Mouse (Mus musculus): Measurements from ENCODE around the gene Gm10643. TPM values are rescaled to one million over a fixed set of nuclear protein-coding genes. Genes with fewer than 3 reads are reported as not detected.

The Gm10643 gene
- polyA plus RNA-seq, 1 experiment: 1.2 TPM

DNA sequence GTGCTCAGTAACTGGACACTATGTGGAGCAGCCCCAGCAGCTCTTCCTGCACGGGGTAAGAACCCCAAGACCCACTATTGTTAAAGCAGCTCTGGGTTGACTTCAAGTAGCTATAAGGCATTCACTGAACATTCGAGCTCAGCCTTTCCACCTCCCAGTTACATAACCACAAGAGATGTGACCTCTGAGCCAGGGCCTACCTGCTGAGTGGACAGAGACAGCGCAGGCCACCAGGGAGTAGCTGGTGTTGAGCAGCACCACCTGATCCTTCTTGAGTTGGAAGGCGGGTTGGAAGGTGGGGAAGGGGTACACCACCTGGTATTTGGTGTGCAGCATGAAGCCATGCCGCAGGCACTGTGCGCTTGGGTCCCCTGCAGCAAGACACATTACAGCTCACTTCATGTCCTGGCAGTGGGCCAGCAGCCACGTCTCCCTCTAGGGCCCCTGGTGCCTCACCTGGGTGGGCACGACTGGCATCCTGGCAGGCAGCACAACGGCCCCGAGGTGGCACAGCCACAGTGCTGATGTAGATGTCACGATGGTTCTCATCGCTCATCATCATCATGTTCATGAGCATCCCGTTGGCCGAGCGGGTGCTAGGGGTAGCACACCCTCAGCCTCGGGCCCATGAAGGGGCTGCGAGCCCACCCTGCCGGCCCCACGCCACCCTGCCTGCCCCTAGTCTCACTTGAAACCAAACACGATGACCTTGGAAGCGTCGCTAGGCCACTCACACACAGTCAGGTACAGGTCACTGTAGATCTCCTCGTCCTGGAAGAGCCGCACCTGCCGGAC, 36.7 kb upstream of the Gm10643 start:
- Histone ChIP-seq H3K27me3 (replicated peaks; ENCODE audit: control insufficient read depth, insufficient read depth, low read length) (no peaks in the 10 kb centered on the region), H3K4me1 (ENCODE audit: control insufficient read depth, insufficient read depth, low read length) (peaks cover 6% of the 10 kb centered on the region), H3K36me3 (ENCODE audit: control insufficient read depth, insufficient read depth, low read length) (no peaks in the 10 kb centered on the region; the same call in 1 of the 2 replicates), H3K27ac (ENCODE audit: insufficient read depth, low read depth, low read length) (no peak overlapping the region), H3K4me3 (ENCODE audit: insufficient read depth, low read depth, low read length) (no peak overlapping the region)
- TF ChIP-seq CTCF (conservative IDR thresholded peaks at IDR 0.05; ENCODE audit: insufficient read depth, insufficient read length, low read depth, low read length): no peak
- TF ChIP-seq POLR2A (IDR thresholded peaks at IDR 0.05; ENCODE audit: low read depth, low read length): no peak
- 84% methylated on average over 25 of the region's 25 CpGs for WGBS
- DNase-seq: peak; percentile 76

GRCm38 (mm10) chr8:84098376-84098775, 33.4 kb upstream of the Gm10643 start:
- DNase-seq: no peak
- no peak for TF ChIP-seq POLR2A (IDR thresholded peaks at IDR 0.05; ENCODE audit: low read depth, low read length)
- no peak for TF ChIP-seq CTCF (conservative IDR thresholded peaks at IDR 0.05; ENCODE audit: insufficient read depth, insufficient read length, low read depth, low read length)
- Histone ChIP-seq H3K36me3 (ENCODE audit: control insufficient read depth, insufficient read depth, low read length) (no peaks in the 10 kb centered on the region; the same call in 1 of the 2 replicates), H3K27ac (ENCODE audit: insufficient read depth, low read depth, low read length) (no peak overlapping the region), H3K27me3 (replicated peaks; ENCODE audit: control insufficient read depth, insufficient read depth, low read length) (no peaks in the 10 kb centered on the region), H3K4me1 (ENCODE audit: control insufficient read depth, insufficient read depth, low read length) (no peaks in the 10 kb centered on the region; the same call in 1 of the 2 replicates), H3K4me3 (ENCODE audit: insufficient read depth, low read depth, low read length) (no peak overlapping the region)
- 94% methylated on average over 7 of the region's 7 CpGs for WGBS

GRCm38 (mm10) chr8:84096061-84096460, 31.1 kb upstream of the Gm10643 start:
- H3K27me3 ChIP-seq (replicated peaks; ENCODE audit: control insufficient read depth, insufficient read depth, low read length): no peaks in the 10 kb centered on the region
- no peak overlapping the region for H3K27ac ChIP-seq (ENCODE audit: insufficient read depth, low read depth, low read length)
- WGBS: 71% methylated on average over 8 of the region's 8 CpGs
- DNase-seq: no peak
- H3K4me1 ChIP-seq (ENCODE audit: control insufficient read depth, insufficient read depth, low read length): no peaks in the 10 kb centered on the region
- TF ChIP-seq CTCF (conservative IDR thresholded peaks at IDR 0.05; ENCODE audit: insufficient read depth, insufficient read length, low read depth, low read length): no peak
- no peak for TF ChIP-seq POLR2A (IDR thresholded peaks at IDR 0.05; ENCODE audit: low read depth, low read length)
- H3K36me3 ChIP-seq (ENCODE audit: control insufficient read depth, insufficient read depth, low read length): no peaks in the 10 kb centered on the region; the same call in 1 of the 2 replicates
- no peak overlapping the region for H3K4me3 ChIP-seq (ENCODE audit: insufficient read depth, low read depth, low read length)

DNA sequence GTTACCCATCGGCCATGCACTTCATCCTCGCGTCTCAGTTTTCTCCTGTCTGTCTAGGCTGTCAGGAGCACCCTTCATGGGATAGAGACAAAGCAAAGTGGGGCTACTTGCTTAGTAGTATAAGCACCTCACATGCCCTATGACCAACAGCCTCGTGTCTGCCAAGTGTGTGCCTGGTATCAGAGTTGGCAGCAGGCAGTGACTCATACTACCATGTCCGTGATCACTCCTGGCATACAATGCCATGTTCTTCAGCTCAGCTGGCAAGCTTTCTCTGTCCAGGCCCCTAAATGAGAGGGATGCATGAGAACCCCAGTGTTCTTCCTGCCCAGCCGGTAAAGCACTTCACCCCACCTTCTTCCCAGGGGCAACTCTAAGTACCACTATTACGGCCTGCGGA, 25.6 kb upstream of the Gm10643 start:
- TF ChIP-seq CTCF (conservative IDR thresholded peaks at IDR 0.05; ENCODE audit: insufficient read depth, insufficient read length, low read depth, low read length): no peak
- no peak for TF ChIP-seq POLR2A (IDR thresholded peaks at IDR 0.05; ENCODE audit: low read depth, low read length)
- Histone ChIP-seq H3K27ac (ENCODE audit: insufficient read depth, low read depth, low read length) (no peak overlapping the region), H3K4me1 (ENCODE audit: control insufficient read depth, insufficient read depth, low read length) (peaks cover 3% of the 10 kb centered on the region; the same call in 1 of the 2 replicates), H3K27me3 (replicated peaks; ENCODE audit: control insufficient read depth, insufficient read depth, low read length) (no peaks in the 10 kb centered on the region), H3K36me3 (ENCODE audit: control insufficient read depth, insufficient read depth, low read length) (no peaks in the 10 kb centered on the region), H3K4me3 (ENCODE audit: insufficient read depth, low read depth, low read length) (no peak overlapping the region)
- no peak for DNase-seq
- 90% methylated on average over 8 of the region's 8 CpGs for WGBS

DNA sequence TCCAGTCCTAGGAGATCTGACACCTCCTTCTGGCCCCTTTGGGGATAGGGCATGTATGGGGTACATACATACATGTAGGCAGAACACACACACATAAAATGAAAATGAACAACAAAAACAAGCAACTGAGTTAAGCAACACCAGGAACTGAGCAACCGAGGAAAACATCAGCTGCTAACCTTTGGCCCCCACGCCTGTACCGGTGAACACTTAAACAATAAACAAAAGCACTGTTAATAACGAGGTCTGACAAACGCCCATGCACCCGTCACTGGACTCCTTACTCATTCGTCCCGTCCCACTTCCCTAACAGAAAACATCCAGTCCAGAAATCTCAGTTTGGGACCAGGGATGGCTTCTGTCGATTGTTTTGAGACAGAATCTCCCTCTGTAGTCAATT, 24.3 kb upstream of the Gm10643 start:
- Histone ChIP-seq H3K36me3 (ENCODE audit: control insufficient read depth, insufficient read depth, low read length) (no peaks in the 10 kb centered on the region), H3K27ac (ENCODE audit: insufficient read depth, low read depth, low read length) (no peak overlapping the region), H3K4me3 (ENCODE audit: insufficient read depth, low read depth, low read length) (no peak overlapping the region), H3K27me3 (replicated peaks; ENCODE audit: control insufficient read depth, insufficient read depth, low read length) (no peaks in the 10 kb centered on the region), H3K4me1 (ENCODE audit: control insufficient read depth, insufficient read depth, low read length) (peaks cover 3% of the 10 kb centered on the region; the same call in 1 of the 2 replicates)
- TF ChIP-seq CTCF (conservative IDR thresholded peaks at IDR 0.05; ENCODE audit: insufficient read depth, insufficient read length, low read depth, low read length) (no peak), POLR2A (IDR thresholded peaks at IDR 0.05; ENCODE audit: low read depth, low read length) (no peak)
- 78% methylated on average over 9 of the region's 9 CpGs for WGBS
- no peak for DNase-seq

- WGBS: 88% methylated on average over 14 of the region's 14 CpGs
These were observed 22.9 kb upstream of the Gm10643 start for GRCm38 (mm10) chr8:84087821-84088220.

DNA sequence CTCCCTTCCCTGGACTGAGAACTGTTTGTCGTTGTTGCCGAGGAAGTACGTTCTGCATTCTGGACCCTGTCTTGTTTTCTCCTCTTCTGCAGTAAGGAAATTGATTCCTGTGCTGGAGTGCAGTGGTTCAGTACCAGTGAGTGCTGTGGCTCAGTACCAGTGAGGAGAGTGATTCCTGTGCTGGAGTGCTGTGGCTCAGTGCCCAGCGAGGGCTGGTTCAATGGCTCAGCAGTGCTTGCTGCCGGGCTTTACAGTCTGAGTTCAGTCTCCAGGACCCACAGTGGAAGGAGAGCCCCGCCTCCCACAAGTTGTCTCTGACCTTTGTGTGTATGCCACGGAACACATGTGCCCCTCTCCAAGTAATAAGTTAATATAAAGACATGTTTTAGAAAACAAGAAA, 22.2 kb upstream of the Gm10643 start:
- 56% methylated on average over 7 of the region's 7 CpGs for WGBS
- TF ChIP-seq CTCF (conservative IDR thresholded peaks at IDR 0.05; ENCODE audit: insufficient read depth, insufficient read length, low read depth, low read length): no peak
- TF ChIP-seq POLR2A (IDR thresholded peaks at IDR 0.05; ENCODE audit: low read depth, low read length): no peak
- H3K36me3 ChIP-seq (ENCODE audit: control insufficient read depth, insufficient read depth, low read length): no peaks in the 10 kb centered on the region

More at GRCm38 (mm10) chr8:84087821-84088220, 22.9 kb upstream of the Gm10643 start:
- Histone ChIP-seq H3K36me3 (ENCODE audit: control insufficient read depth, insufficient read depth, low read length) (no peaks in the 10 kb centered on the region), H3K27ac (ENCODE audit: insufficient read depth, low read depth, low read length) (no peak overlapping the region), H3K4me3 (ENCODE audit: insufficient read depth, low read depth, low read length) (no peak overlapping the region), H3K4me1 (ENCODE audit: control insufficient read depth, insufficient read depth, low read length) (peaks cover 3% of the 10 kb centered on the region; the same call in 1 of the 2 replicates), H3K27me3 (replicated peaks; ENCODE audit: control insufficient read depth, insufficient read depth, low read length) (no peaks in the 10 kb centered on the region)
- no peak for DNase-seq
- no peak for TF ChIP-seq POLR2A (IDR thresholded peaks at IDR 0.05; ENCODE audit: low read depth, low read length)
- TF ChIP-seq CTCF (conservative IDR thresholded peaks at IDR 0.05; ENCODE audit: insufficient read depth, insufficient read length, low read depth, low read length): no peak

More for the DNA sequence above, 22.2 kb upstream of the Gm10643 start:
- Histone ChIP-seq H3K27ac (ENCODE audit: insufficient read depth, low read depth, low read length) (peak overlapping the region; percentile 5; the same call in 1 of the 2 replicates), H3K4me3 (ENCODE audit: insufficient read depth, low read depth, low read length) (no peak overlapping the region), H3K27me3 (replicated peaks; ENCODE audit: control insufficient read depth, insufficient read depth, low read length) (no peaks in the 10 kb centered on the region), H3K4me1 (ENCODE audit: control insufficient read depth, insufficient read depth, low read length) (peaks cover 3% of the 10 kb centered on the region; the same call in 1 of the 2 replicates)
- peak; percentile 69 for DNase-seq
